In genomic region chr10:76344711-76345539, GRCm38 (mm10) we compare ENCODE assay signal across 8 mouse cellular contexts. TPM values are rescaled to one million over a fixed set of nuclear protein-coding genes. Genes with fewer than 3 reads are reported as not detected.
DNase-seq lines count a peak whose midpoint lies in the region; ATAC-seq lines count a peak whose summit lies in the region.

TSS of gene Dip2a (minus strand) at chr10:76345291.

- H3K9ac ChIP-seq in forebrain, embryonic 11.5 days (ENCODE audit: low read length): peak within 1 kb of the TSS; percentile 82
- H3K9ac ChIP-seq in heart, embryonic 16.5 days (ENCODE audit: low read length): peak within 1 kb of the TSS; percentile 96
- H3K9ac ChIP-seq in liver, embryonic 15.5 days: peak within 1 kb of the TSS; percentile 81
- H3K9ac ChIP-seq in neural tube, embryonic 12.5 days: peak within 1 kb of the TSS; percentile 86

- DNase-seq in CD8-positive naive resting alpha-beta T cell, adult 2 months (ENCODE audit: low read depth in 2 of 2, low spot score in 2 of 2): peak; percentile 84 to 92
- DNase-seq in c-Kit-positive CD71-negative TER-119-negative erythroid progenitor cells, embryonic 14.5 days (ENCODE audit: low read depth): peak; percentile 67
- DNase-seq in forebrain, embryonic 11.5 days (ENCODE audit: low spot score): peak; percentile 96
- DNase-seq in kidney, postnatal 36 days: peak; percentile 95 to 99
- DNase-seq in telencephalon, adult 2 months (ENCODE audit: low read depth, low spot score): peak; percentile 72

- no peaks in the 10 kb centered on the region; the same call in 1 of the 2 replicates for H3K9me3 ChIP-seq in forebrain, embryonic 11.5 days (ENCODE audit: control insufficient read depth, low read length)
- no peaks in the 10 kb centered on the region for H3K9me3 ChIP-seq in heart, embryonic 16.5 days (replicated peaks; ENCODE audit: control insufficient read depth, low read length)
- H3K9me3 ChIP-seq in liver, embryonic 15.5 days (replicated peaks): no peaks in the 10 kb centered on the region
- no peaks in the 10 kb centered on the region for H3K9me3 ChIP-seq in neural tube, embryonic 12.5 days

- H3K4me2 ChIP-seq in forebrain, embryonic 11.5 days (ENCODE audit: low read depth, low read length, severe bottlenecking): peak within 1 kb of the TSS; percentile 79
- peak within 1 kb of the TSS; percentile 84 for H3K4me2 ChIP-seq in heart, embryonic 16.5 days (ENCODE audit: low read depth, low read length)
- H3K4me2 ChIP-seq in liver, embryonic 15.5 days: peak within 1 kb of the TSS; percentile 99
- H3K4me2 ChIP-seq in neural tube, embryonic 12.5 days (replicated peaks): peak within 1 kb of the TSS; percentile 75

- peak within 1 kb of the TSS; percentile 79 for H3K4me3 ChIP-seq in forebrain, embryonic 11.5 days (ENCODE audit: low read depth, low read length)
- H3K4me3 ChIP-seq in heart, embryonic 16.5 days (ENCODE audit: low read length): peak within 1 kb of the TSS; percentile 91
- peak within 1 kb of the TSS; percentile 82 for H3K4me3 ChIP-seq in liver, embryonic 15.5 days (replicated peaks)
- peak within 1 kb of the TSS; percentile 84 for H3K4me3 ChIP-seq in neural tube, embryonic 12.5 days

- no peaks in the 10 kb centered on the region; the same call in 1 of the 2 replicates for H3K4me1 ChIP-seq in forebrain, embryonic 11.5 days (replicated peaks; ENCODE audit: control insufficient read depth, insufficient read depth, low read length)
- peaks cover 7% of the 10 kb centered on the region for H3K4me1 ChIP-seq in heart, embryonic 16.5 days (ENCODE audit: control insufficient read depth, insufficient read depth, low read length)
- H3K4me1 ChIP-seq in liver, embryonic 15.5 days (replicated peaks): peaks cover 24% of the 10 kb centered on the region
- H3K4me1 ChIP-seq in neural tube, embryonic 12.5 days: peaks cover 13% of the 10 kb centered on the region

- H3K27me3 ChIP-seq in forebrain, embryonic 11.5 days (ENCODE audit: control insufficient read depth, insufficient read depth, low read length): no peaks in the 10 kb centered on the region; the same call in 1 of the 2 replicates
- H3K27me3 ChIP-seq in heart, embryonic 16.5 days (ENCODE audit: control insufficient read depth, insufficient read depth, low read length): no peaks in the 10 kb centered on the region
- H3K27me3 ChIP-seq in liver, embryonic 15.5 days: peaks cover 12% of the 10 kb centered on the region
- H3K27me3 ChIP-seq in neural tube, embryonic 12.5 days (replicated peaks): no peaks in the 10 kb centered on the region

- WGBS in forebrain, embryonic 11.5 days: under 1% methylated on average over 88 of the region's 94 CpGs
- under 1% methylated on average over 70 of the region's 94 CpGs for WGBS in heart, embryonic 16.5 days
- under 1% methylated on average over 94 of the region's 94 CpGs for WGBS in liver, embryonic 15.5 days (ENCODE audit: insufficient replicate concordance)
- under 1% methylated on average over 93 of the region's 94 CpGs for WGBS in neural tube, embryonic 12.5 days

- peak within 1 kb of the TSS; percentile 53; the same call in 1 of the 2 replicates for H3K27ac ChIP-seq in forebrain, embryonic 11.5 days (ENCODE audit: low read depth, low read length)
- peak within 1 kb of the TSS; percentile 90 for H3K27ac ChIP-seq in heart, embryonic 16.5 days (ENCODE audit: low read length)
- H3K27ac ChIP-seq in liver, embryonic 15.5 days (replicated peaks): peak within 1 kb of the TSS; percentile 55
- peak within 1 kb of the TSS; percentile 77; the same call in 1 of the 2 replicates for H3K27ac ChIP-seq in neural tube, embryonic 12.5 days

- H3K36me3 ChIP-seq in forebrain, embryonic 11.5 days (ENCODE audit: control insufficient read depth, insufficient read depth, low read length): no peaks in the 10 kb centered on the region
- no peaks in the 10 kb centered on the region for H3K36me3 ChIP-seq in heart, embryonic 16.5 days (ENCODE audit: control insufficient read depth, insufficient read depth)
- peaks cover 2% of the 10 kb centered on the region for H3K36me3 ChIP-seq in liver, embryonic 15.5 days (replicated peaks)
- peaks cover under 1% of the 10 kb centered on the region; the same call in 1 of the 2 replicates for H3K36me3 ChIP-seq in neural tube, embryonic 12.5 days

- ATAC-seq in forebrain, embryonic 11.5 days (replicated peaks; ENCODE audit: low FRiP score): peak; percentile 94
- ATAC-seq in heart, embryonic 16.5 days (replicated peaks; ENCODE audit: extremely low read depth, insufficient read depth, low FRiP score): peak; percentile 93
- ATAC-seq in liver, embryonic 15.5 days (ENCODE audit: insufficient read depth): peak; percentile 93
- peak; percentile 94 for ATAC-seq in neural tube, embryonic 12.5 days (ENCODE audit: low FRiP score, low read depth)

RNA-seq across cellular contexts. Expression of gene Dip2a, which starts in this region (rescaled TPM):
- polyA plus RNA-seq in forebrain, embryonic 11.5 days (2014; fragmentation: Nextera tagmentation; extraction: Ambion mirVana): 4.7 TPM in 2 replicates
- polyA plus RNA-seq in heart, embryonic 16.5 days (2015; fragmentation: Nextera tagmentation; extraction: Ambion mirVana): 9.0 and 11.0 TPM in 2 replicates
- 1.2 and 1.8 TPM in 2 replicates for polyA plus RNA-seq in liver, embryonic 15.5 days (2015; fragmentation: Nextera tagmentation; extraction: Ambion mirVana)
- polyA plus RNA-seq in neural tube, embryonic 12.5 days (2016; fragmentation: Nextera tagmentation; extraction: Ambion mirVana): 14.2 and 15.0 TPM in 2 replicates

Comparison
In these comparisons a context has a peak if more than half of its experiments do, and no peak if none do; other contexts are left out.
1. Peak in every context shown above with its lines: DNase-seq, ATAC-seq, H3K4me3 ChIP-seq and H3K27ac ChIP-seq.